Mouse (Mus musculus) embryonic fibroblast, embryonic 13.5 days (primary cell): Measurements from ENCODE around the gene Dvl3.

ENCODE experiments used
- CTCF ChIP-seq: IDR thresholded peaks from 2 replicates; pipeline ENCODE4 v1.5.1; 2011; ENCODE audit warnings: mild to moderate bottlenecking, control low read depth, low read length, moderate library complexity, borderline replicate concordance; ENCODE audit not compliant: insufficient read depth
- POLR2A ChIP-seq: IDR thresholded peaks from 2 replicates; pipeline ENCODE4 v1.6.1; 2011; ENCODE audit warnings: low read depth, mild to moderate bottlenecking, control low read depth, low read length, moderate library complexity

- TF ChIP-seq POLR2A, result no peak
- peak; percentile 33; the same call in 1 of the 2 replicates for TF ChIP-seq CTCF
Measured at GRCm38 (mm10) chr16:20490581-20490980, 26.2 kb upstream of the Dvl3 start.
